Mouse (Mus musculus) activated CD4-positive, CD25-positive, alpha-beta regulatory T cell, adult 4 months (primary cell): ENCODE measurements at regions not wholly inside any gene's neighbourhood (a gene's known extent, or its start where the extent isn't known, plus 50 kb on each side); places are given as distances from the start of the nearest gene placed in this dataset.
"Not testable (repeated sequence)": the region's sequence is repeated elsewhere in the genome, so short reads cannot be mapped to it uniquely, and the experiment has no call there.

Source experiments
- ATAC-seq: one replicate; pipeline ENCODE4 v1.8.0; 2017

DNA sequence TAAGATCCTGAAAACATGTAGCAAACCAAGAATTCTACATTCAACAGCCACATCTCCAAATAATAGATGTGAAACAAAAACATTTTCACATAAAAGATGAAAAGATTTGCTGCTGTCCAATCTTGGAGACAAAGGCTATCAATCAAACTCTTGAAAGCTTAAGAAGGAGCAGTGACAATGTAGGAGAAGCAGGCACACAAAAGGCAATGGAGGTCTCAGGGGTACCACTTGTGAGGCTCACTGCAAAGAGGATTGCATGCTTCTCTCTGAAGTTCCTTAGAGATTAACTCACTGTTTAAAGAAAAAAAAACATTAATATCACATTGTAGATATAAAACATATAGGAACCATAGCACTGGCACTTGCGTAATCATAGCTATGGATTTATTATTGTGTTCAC lies 241.2 kb upstream of the Cntn5 start:
- no peak for ATAC-seq

DNA sequence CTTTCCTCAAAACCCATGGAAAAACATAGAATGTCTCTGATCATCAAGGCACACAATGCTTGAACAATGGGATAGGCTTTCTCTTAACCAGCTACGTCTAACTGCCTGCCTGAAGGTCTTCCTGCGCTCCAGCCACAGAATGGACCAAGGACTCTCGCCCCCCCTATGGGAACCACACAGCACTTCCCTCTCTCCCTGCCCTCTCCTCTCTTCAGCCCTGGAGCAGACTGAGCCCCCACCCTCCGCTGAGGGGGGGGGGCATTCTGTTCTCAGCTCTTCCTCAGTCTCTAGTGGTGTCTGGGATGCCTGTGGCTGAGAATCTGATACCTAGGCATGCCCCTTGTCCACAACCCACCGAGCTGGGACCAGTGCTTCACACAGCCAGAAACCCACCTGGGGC lies 222.3 kb upstream of the Cntn5 start:
- ATAC-seq = no peak

- no peak for ATAC-seq
Observed at GRCm38 (mm10) chr9:11119153-11119552, 214.6 kb upstream of the Cntn5 start.

DNA sequence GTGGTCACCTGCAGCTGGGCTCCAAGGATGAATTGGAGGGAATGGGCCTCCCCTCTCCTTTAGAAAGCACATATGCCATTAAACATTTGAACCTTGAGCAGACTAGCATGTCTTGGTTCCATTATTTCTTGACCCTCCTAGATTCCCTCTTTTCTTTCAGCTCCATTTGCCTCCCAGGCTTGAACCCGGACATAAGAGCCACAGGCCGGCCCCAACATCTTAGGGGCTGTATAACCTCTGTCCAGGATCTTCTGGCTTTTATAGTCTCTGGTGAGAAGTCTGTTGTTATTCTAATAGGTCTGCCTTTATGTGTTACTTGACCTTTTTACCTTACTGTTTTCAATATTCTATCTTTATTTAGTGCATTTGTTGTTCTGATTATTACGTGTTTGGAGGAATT lies 203.3 kb upstream of the Cntn5 start:
- ATAC-seq = not testable (repeated sequence)

DNA sequence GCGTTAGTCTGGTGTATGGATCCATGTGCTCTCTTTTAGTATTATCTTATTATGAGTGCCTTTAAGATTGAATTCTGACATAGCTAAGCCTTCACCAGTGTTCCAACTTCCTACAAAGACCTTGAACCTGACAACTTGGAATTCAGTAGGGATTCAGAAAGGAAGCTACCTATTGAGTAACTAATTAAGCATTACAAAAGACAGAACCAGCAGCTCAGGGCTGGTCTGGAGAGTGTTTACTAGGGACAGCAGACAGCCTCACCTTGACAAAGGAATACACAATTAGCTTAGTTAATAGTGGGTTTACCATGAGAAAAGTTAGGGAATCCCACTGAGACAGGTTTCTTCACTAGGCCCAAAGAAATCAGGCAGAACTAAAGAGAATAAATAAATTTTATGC lies 202.6 kb upstream of the Cntn5 start:
- ATAC-seq = not testable (repeated sequence)

GRCm38 (mm10) chr9:11106268-11106667 lies 201.7 kb upstream of the Cntn5 start:
- no peak for ATAC-seq

GRCm38 (mm10) chr9:11103448-11103847 lies 198.9 kb upstream of the Cntn5 start:
- ATAC-seq = no peak

GRCm38 (mm10) chr9:11092874-11093273 lies 188.3 kb upstream of the Cntn5 start:
- ATAC-seq = no peak

DNA sequence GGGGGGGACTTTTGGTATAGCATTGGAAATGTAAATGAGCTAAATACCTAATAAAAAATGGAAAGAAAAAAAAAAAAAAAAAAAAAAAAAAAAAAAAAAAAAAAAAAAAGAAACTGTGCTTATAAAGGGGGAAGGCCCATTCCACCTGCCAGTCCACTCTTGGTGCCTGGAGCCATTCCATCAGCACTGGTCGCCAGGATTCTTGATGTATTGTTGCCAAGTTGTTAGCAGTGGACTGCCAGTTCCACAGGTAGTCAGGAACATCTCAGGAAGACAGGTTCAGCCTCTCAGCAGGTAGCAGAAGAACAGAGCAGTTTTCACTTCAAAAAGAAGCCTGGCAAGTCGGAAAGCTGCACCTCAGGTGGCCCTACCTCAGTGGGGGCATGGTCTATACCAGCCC lies 162.6 kb upstream of the Cntn5 start:
- not testable (repeated sequence) for ATAC-seq

DNA sequence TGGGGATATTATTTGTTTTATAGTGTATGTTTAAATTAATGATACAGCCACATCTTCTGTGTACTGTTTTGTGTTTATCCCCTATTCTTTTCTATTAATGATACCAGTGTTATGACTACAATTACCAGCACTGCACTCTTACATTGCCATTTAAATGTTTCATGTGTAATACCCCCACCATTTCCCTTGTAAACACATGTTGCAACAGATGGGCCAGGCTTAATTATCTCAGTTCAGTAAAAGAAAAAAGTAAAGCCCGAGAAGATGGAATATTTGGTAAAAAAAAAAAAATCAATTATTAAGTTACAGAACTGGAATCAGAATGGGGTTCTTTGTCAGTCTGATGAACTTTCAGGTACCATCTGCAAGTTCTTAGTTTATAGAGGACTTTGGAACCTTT lies 158.3 kb upstream of the Cntn5 start:
- ATAC-seq = no peak
